Mouse (Mus musculus): ENCODE measurements around the gene Zbtb4. TPM values are rescaled to one million over a fixed set of nuclear protein-coding genes. Genes with fewer than 3 reads are reported as not detected.

The Zbtb4 gene
- total RNA-seq, 1 experiment, result 1.6 TPM

DNA sequence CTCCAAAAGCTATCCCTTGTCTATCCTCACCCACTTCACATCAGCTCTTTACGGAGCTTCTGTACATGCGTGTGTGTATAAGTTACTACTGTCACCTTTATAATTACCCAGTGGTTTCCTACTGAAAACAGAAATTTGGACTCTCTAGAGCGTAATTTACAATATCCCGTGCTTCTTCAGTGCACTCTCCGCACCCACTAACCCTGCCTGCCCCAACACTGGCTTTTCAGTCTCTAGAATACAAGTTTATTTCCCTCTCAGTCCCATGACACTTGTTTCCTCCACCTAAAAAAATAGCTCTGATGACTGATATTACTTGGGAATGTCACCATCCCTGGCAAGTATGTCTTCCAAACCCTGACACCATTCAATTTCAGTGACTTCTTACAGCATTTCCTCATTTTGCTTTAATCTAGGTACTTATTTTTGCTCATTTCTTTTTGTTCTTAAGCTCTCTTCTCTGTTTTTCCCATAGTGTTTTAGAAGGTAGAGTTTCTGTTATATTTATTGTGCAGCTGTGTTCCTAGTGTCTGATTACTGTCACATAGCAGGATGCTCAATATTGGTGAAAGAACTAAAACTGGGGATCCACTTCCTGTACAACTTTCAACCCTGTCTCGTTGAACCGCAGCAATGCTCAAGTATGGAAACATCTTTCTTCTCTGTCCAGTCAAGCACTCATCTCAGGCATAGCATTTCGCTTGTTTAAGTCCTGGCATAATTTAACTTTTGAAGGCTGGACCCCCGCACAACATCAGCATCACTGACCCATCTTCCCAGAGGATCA, 8.2 kb upstream of the Zbtb4 start:
- in situ Hi-C loops (cut with MboI; ENCODE audit: low sequenced_read_pairs in 2 of 2, unreplicated experiment in 2 of 2), result no loop called here
- H3K27ac ChIP-seq (ENCODE audit: insufficient read depth, low read depth, low read length, poor library complexity, severe bottlenecking), result peak overlapping the region; percentile 96
- peaks cover 2% of the 10 kb centered on the region for H3K36me3 ChIP-seq (ENCODE audit: control insufficient read depth, insufficient read depth, low read length, poor library complexity, severe bottlenecking)
- no peak for TF ChIP-seq HCFC1 (IDR thresholded peaks at IDR 0.05; ENCODE audit: borderline replicate concordance, insufficient read depth, low read length)
- no peak for TF ChIP-seq CHD2 (IDR thresholded peaks at IDR 0.05; ENCODE audit: low read depth, low read length)
- TF ChIP-seq ZC3H11A (IDR thresholded peaks at IDR 0.05; ENCODE audit: borderline replicate concordance, low read depth, low read length), result no peak
- TF ChIP-seq MAFK (IDR thresholded peaks at IDR 0.05; ENCODE audit: insufficient read depth, low read depth, low read length), result no peak
- no peak for TF ChIP-seq ZNF384 (IDR thresholded peaks at IDR 0.05; ENCODE audit: low read depth, low read length)
- H3K9me3 ChIP-seq (ENCODE audit: control insufficient read depth, insufficient read depth, low read depth, low read length), result no peaks in the 10 kb centered on the region
- DNase-seq (ENCODE audit: low read depth, low spot score), result no peak
- H3K4me3 ChIP-seq (ENCODE audit: insufficient read depth in 1 of 2, low read depth in 1 of 2, low read length in 2 of 2, poor library complexity in 1 of 2, severe bottlenecking in 1 of 2), result peak overlapping the region; percentile 83 to 85
- peaks cover 7 to 9% of the 10 kb centered on the region in 2 experiments; a peak in 3 of 4 replicates for H3K4me1 ChIP-seq (ENCODE audit: control insufficient read depth in 2 of 2, insufficient read depth in 2 of 2, low read length in 2 of 2, poor library complexity in 1 of 2)
- peak overlapping the region; percentile 82 for H3K9ac ChIP-seq (ENCODE audit: insufficient read depth, low read depth, low read length, poor library complexity, severe bottlenecking)

- Histone ChIP-seq H3K9ac (ENCODE audit: insufficient read depth, low read depth, low read length, poor library complexity, severe bottlenecking) (peak overlapping the region; percentile 82), H3K4me3 (ENCODE audit: insufficient read depth in 1 of 2, low read depth in 1 of 2, low read length in 2 of 2, poor library complexity in 1 of 2, severe bottlenecking in 1 of 2) (peak overlapping the region; percentile 83 to 85), H3K9me3 (ENCODE audit: control insufficient read depth, insufficient read depth, low read depth, low read length) (no peaks in the 10 kb centered on the region), H3K4me1 (ENCODE audit: control insufficient read depth in 2 of 2, insufficient read depth in 2 of 2, low read length in 2 of 2, poor library complexity in 1 of 2) (peaks cover 7% of the 10 kb centered on the region in 2 experiments; a peak in 3 of 4 replicates), H3K27ac (ENCODE audit: insufficient read depth, low read depth, low read length, poor library complexity, severe bottlenecking) (peak overlapping the region; percentile 96), H3K36me3 (ENCODE audit: control insufficient read depth, insufficient read depth, low read length, poor library complexity, severe bottlenecking) (peaks cover 2% of the 10 kb centered on the region)
- TF ChIP-seq MAFK (IDR thresholded peaks at IDR 0.05; ENCODE audit: insufficient read depth, low read depth, low read length) (no peak), HCFC1 (IDR thresholded peaks at IDR 0.05; ENCODE audit: borderline replicate concordance, insufficient read depth, low read length) (no peak), ZNF384 (IDR thresholded peaks at IDR 0.05; ENCODE audit: low read depth, low read length) (no peak), CHD2 (IDR thresholded peaks at IDR 0.05; ENCODE audit: low read depth, low read length) (no peak), ZC3H11A (IDR thresholded peaks at IDR 0.05; ENCODE audit: borderline replicate concordance, low read depth, low read length) (no peak)
- in situ Hi-C loops (cut with MboI; ENCODE audit: low sequenced_read_pairs in 2 of 2, unreplicated experiment in 2 of 2), result no loop called here
- DNase-seq (ENCODE audit: low read depth, low spot score), result peak; percentile 69
Measured at GRCm38 (mm10) chr11:69758090-69758456, 7.6 kb upstream of the Zbtb4 start.

DNA sequence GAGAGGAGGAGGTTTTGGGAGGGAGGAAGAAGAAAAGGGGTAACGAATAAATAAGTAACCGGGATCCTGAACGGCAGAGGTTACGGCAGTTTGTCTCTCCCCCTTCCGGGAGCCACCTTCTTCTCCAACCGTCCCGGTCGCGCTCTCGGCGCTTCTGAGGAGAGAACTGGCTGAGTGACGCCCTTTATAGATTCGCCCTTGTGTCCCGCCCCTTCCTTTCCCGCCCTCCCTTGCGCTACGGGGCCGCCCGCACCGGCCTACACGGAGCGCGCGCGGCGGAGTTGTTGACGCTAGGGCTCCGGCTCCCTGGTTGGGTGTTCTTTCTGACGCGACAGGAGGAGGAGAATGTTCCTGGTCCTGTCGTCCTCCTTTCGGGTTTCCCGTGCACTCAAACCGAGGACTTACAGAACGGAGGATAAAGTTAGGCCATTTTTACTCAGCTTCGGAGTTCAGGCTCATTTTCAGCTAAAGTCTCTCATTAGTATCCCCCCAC, 7.2 kb upstream of the Zbtb4 start, which contains the start of gene Polr2a:
Gene Polr2a, minus strand, starts transcription at position 160 of the 493 bp plus-strand sequence.
- H3K4me3 ChIP-seq (ENCODE audit: insufficient read depth in 1 of 2, low read depth in 1 of 2, low read length in 2 of 2, poor library complexity in 1 of 2, severe bottlenecking in 1 of 2), result peak within 1 kb of the TSS; percentile 83 to 85
- in situ Hi-C loops (cut with MboI; ENCODE audit: low sequenced_read_pairs in 2 of 2, unreplicated experiment in 2 of 2), result no loop called here
- DNase-seq (ENCODE audit: low read depth, low spot score), result peak; percentile 87
- TF ChIP-seq ZC3H11A (IDR thresholded peaks at IDR 0.05; ENCODE audit: borderline replicate concordance, low read depth, low read length), result no peak
- no peak for TF ChIP-seq MAFK (IDR thresholded peaks at IDR 0.05; ENCODE audit: insufficient read depth, low read depth, low read length)
- TF ChIP-seq HCFC1 (IDR thresholded peaks at IDR 0.05; ENCODE audit: borderline replicate concordance, insufficient read depth, low read length), result peak; percentile 80; the same call in 1 of the 2 replicates
- TF ChIP-seq ZNF384 (IDR thresholded peaks at IDR 0.05; ENCODE audit: low read depth, low read length), result no peak
- peak; percentile 14; the same call in 1 of the 2 replicates for TF ChIP-seq CHD2 (IDR thresholded peaks at IDR 0.05; ENCODE audit: low read depth, low read length)
- no peaks in the 10 kb centered on the region for H3K9me3 ChIP-seq (ENCODE audit: control insufficient read depth, insufficient read depth, low read depth, low read length)
- peaks cover 6 to 7% of the 10 kb centered on the region in 2 experiments; a peak in 3 of 4 replicates for H3K4me1 ChIP-seq (ENCODE audit: control insufficient read depth in 2 of 2, insufficient read depth in 2 of 2, low read length in 2 of 2, poor library complexity in 1 of 2)
- peak within 1 kb of the TSS; percentile 96 for H3K27ac ChIP-seq (ENCODE audit: insufficient read depth, low read depth, low read length, poor library complexity, severe bottlenecking)
- H3K36me3 ChIP-seq (ENCODE audit: control insufficient read depth, insufficient read depth, low read length, poor library complexity, severe bottlenecking), result peaks cover 2% of the 10 kb centered on the region
- H3K9ac ChIP-seq (ENCODE audit: insufficient read depth, low read depth, low read length, poor library complexity, severe bottlenecking), result peak within 1 kb of the TSS; percentile 96

- Histone ChIP-seq H3K4me1 (ENCODE audit: control insufficient read depth in 2 of 2, insufficient read depth in 2 of 2, low read length in 2 of 2, poor library complexity in 1 of 2) (peaks cover 5 to 7% of the 10 kb centered on the region in 2 experiments; a peak in 3 of 4 replicates), H3K4me3 (ENCODE audit: insufficient read depth in 1 of 2, low read depth in 1 of 2, low read length in 2 of 2, poor library complexity in 1 of 2, severe bottlenecking in 1 of 2) (peak overlapping the region; percentile 83 to 85), H3K27ac (ENCODE audit: insufficient read depth, low read depth, low read length, poor library complexity, severe bottlenecking) (peak overlapping the region; percentile 96), H3K9me3 (ENCODE audit: control insufficient read depth, insufficient read depth, low read depth, low read length) (no peaks in the 10 kb centered on the region), H3K9ac (ENCODE audit: insufficient read depth, low read depth, low read length, poor library complexity, severe bottlenecking) (peak overlapping the region; percentile 96), H3K36me3 (ENCODE audit: control insufficient read depth, insufficient read depth, low read length, poor library complexity, severe bottlenecking) (peaks cover 2% of the 10 kb centered on the region)
- DNase-seq (ENCODE audit: low read depth, low spot score), result peak; percentile 87
- in situ Hi-C loops (cut with MboI; ENCODE audit: low sequenced_read_pairs in 2 of 2, unreplicated experiment in 2 of 2), result no loop called here
- TF ChIP-seq ZC3H11A (IDR thresholded peaks at IDR 0.05; ENCODE audit: borderline replicate concordance, low read depth, low read length) (no peak), CHD2 (IDR thresholded peaks at IDR 0.05; ENCODE audit: low read depth, low read length) (no peak), HCFC1 (IDR thresholded peaks at IDR 0.05; ENCODE audit: borderline replicate concordance, insufficient read depth, low read length) (no peak), ZNF384 (IDR thresholded peaks at IDR 0.05; ENCODE audit: low read depth, low read length) (no peak), MAFK (IDR thresholded peaks at IDR 0.05; ENCODE audit: insufficient read depth, low read depth, low read length) (no peak)
Measured at GRCm38 (mm10) chr11:69758971-69759721, 6.6 kb upstream of the Zbtb4 start.
